Mouse (Mus musculus) kidney, postnatal 36 days (tissue): ENCODE measurements around the gene Mog.
A peak's percentile ranks its signal among the peaks of the same experiment; 100 is the strongest.
"Not testable (repeated sequence)": the region's sequence is repeated elsewhere in the genome, so short reads cannot be mapped to it uniquely, and the experiment has no call there.

ENCODE experiments used
- DNase-seq, 2 experiments: peaks; one replicate each; pipeline ENCODE4 v3.0.0; 2021 to 2022; ENCODE audit warnings: mixed read lengths in 2 of 2

Mog gene

GRCm38 (mm10) chr17:37044651-37045244, 21.6 kb upstream of the Mog start:
- DNase-seq = no peak

- no peak for DNase-seq
Measured at GRCm38 (mm10) chr17:37039127-37039894, 16.1 kb upstream of the Mog start.

- DNase-seq = no peak
Measured at GRCm38 (mm10) chr17:37029162-37029561, 6.0 kb upstream of the Mog start.

- DNase-seq = peak; percentile 90 to 93
Measured at GRCm38 (mm10) chr17:37028683-37029120, 5.5 kb upstream of the Mog start.

GRCm38 (mm10) chr17:37028212-37028611, 5.0 kb upstream of the Mog start:
- no peak for DNase-seq

GRCm38 (mm10) chr17:37027486-37027885, 4.3 kb upstream of the Mog start:
- no peak for DNase-seq

- no peak for DNase-seq
Measured at GRCm38 (mm10) chr17:37026425-37026824, 3.2 kb upstream of the Mog start.

GRCm38 (mm10) chr17:37019242-37019641, 4.0 kb downstream of the Mog start:
- DNase-seq = not testable (repeated sequence)

GRCm38 (mm10) chr17:37018328-37018727, 4.9 kb downstream of the Mog start:
- DNase-seq = no peak

- no peak for DNase-seq
Measured at GRCm38 (mm10) chr17:37016333-37016732, 6.9 kb downstream of the Mog start.

- DNase-seq = no peak
Measured at GRCm38 (mm10) chr17:37012141-37012540, 11.1 kb downstream of the Mog start.

GRCm38 (mm10) chr17:37011719-37012118, 11.5 kb downstream of the Mog start:
- DNase-seq = no peak

GRCm38 (mm10) chr17:37009460-37010042, 13.6 kb downstream of the Mog start:
- DNase-seq = no peak

GRCm38 (mm10) chr17:37008161-37008560, 15.0 kb downstream of the Mog start:
- peak in 1 of 2 experiments; percentile 8 for DNase-seq

- no peak for DNase-seq
Measured at GRCm38 (mm10) chr17:37003366-37003765, 19.8 kb downstream of the Mog start.

- peak; percentile 71 to 76 for DNase-seq
Measured at GRCm38 (mm10) chr17:37002364-37003330, 20.6 kb downstream of the Mog start.

- DNase-seq = no peak
Measured at GRCm38 (mm10) chr17:37000863-37001262, 22.3 kb downstream of the Mog start, which contains the start of gene Zfp57. Gene Zfp57 (plus strand): TSS chr17:37001163.

GRCm38 (mm10) chr17:36998477-36998876, 24.7 kb downstream of the Mog start:
- no peak for DNase-seq

GRCm38 (mm10) chr17:36997033-36997735, 26.0 kb downstream of the Mog start:
- DNase-seq = peak; percentile 77 to 93

- no peak for DNase-seq
Measured at GRCm38 (mm10) chr17:36995448-36995847, 27.8 kb downstream of the Mog start.

GRCm38 (mm10) chr17:36994528-36994927, 28.7 kb downstream of the Mog start:
- no peak for DNase-seq

GRCm38 (mm10) chr17:36993770-36994325, 29.4 kb downstream of the Mog start:
- no peak for DNase-seq
